Mouse (Mus musculus) ES-Bruce4 (cell line): ENCODE data around the gene Tnnt1. TPM values are rescaled to one million over a fixed set of nuclear protein-coding genes. Genes with fewer than 3 reads are reported as not detected.
A peak's percentile ranks its signal among the peaks of the same experiment; 100 is the strongest.
"Not testable (repeated sequence)": the region's sequence is repeated elsewhere in the genome, so short reads cannot be mapped to it uniquely, and the experiment has no call there.

ENCODE experiments used
- H3K27ac ChIP-seq: 2 replicates; pipeline ENCODE4 v1.5.1; 2012; ENCODE audit warnings: low read length, inconsistent platforms; ENCODE audit not compliant: insufficient read depth
- H3K27me3 ChIP-seq: 2 replicates; pipeline ENCODE4 v1.6.1; 2012; ENCODE audit warnings: mild to moderate bottlenecking, low read length, inconsistent platforms; ENCODE audit not compliant: control insufficient read depth, poor library complexity, insufficient read depth, severe bottlenecking
- H3K36me3 ChIP-seq: 2 replicates; pipeline ENCODE4 v1.6.1; 2012; ENCODE audit warnings: inconsistent platforms, mild to moderate bottlenecking, low read length, moderate library complexity; ENCODE audit not compliant: control insufficient read depth, poor library complexity, insufficient read depth, severe bottlenecking
- H3K4me1 ChIP-seq: one replicate; pipeline ENCODE4 v1.8.1; 2011; ENCODE audit warnings: low read length; ENCODE audit not compliant: control insufficient read depth, insufficient read depth
- H3K4me3 ChIP-seq: 2 replicates; pipeline ENCODE4 v1.5.1; 2011; ENCODE audit warnings: low read depth, mild to moderate bottlenecking, low read length
- H3K9ac ChIP-seq: 2 replicates; pipeline ENCODE4 v1.6.1; 2012; ENCODE audit warnings: low read depth, mild to moderate bottlenecking, inconsistent platforms; ENCODE audit not compliant: poor library complexity, severe bottlenecking
- H3K9me3 ChIP-seq: replicated peaks from 2 replicates; pipeline ENCODE4 v1.6.1; 2012; ENCODE audit warnings: mild to moderate bottlenecking, low read length, inconsistent platforms; ENCODE audit not compliant: control insufficient read depth, poor library complexity, insufficient read depth, severe bottlenecking
- CTCF ChIP-seq: IDR thresholded peaks from one replicate; pipeline ENCODE4 v1.8.1; 2011; ENCODE audit warnings: low read depth, low read length
- EP300 ChIP-seq: IDR thresholded peaks from 2 replicates; pipeline ENCODE4 v1.6.1; 2011; ENCODE audit warnings: low read depth, low read length; ENCODE audit not compliant: insufficient read depth
- POLR2A ChIP-seq: IDR thresholded peaks from one replicate; pipeline ENCODE4 v1.8.1; 2011; ENCODE audit warnings: low read length; ENCODE audit not compliant: insufficient read depth
- polyA plus RNA-seq: library from polyadenylated mRNA; stranded (reverse); fragments of >200 nt; gene quantifications from 2 replicates; pipeline ENCODE4 v1.2.4, GENCODE M21; 2011; ENCODE audit warnings: low read depth; ENCODE audit not compliant: missing spikeins, insufficient read depth, insufficient read length

Tnnt1 gene
- polyA plus RNA-seq, 1 experiment: 20.7 TPM

GRCm38 (mm10) chr7:4536369-4536768, 20.2 kb upstream of the Tnnt1 start:
- no peaks in the 10 kb centered on the region for H3K27me3 ChIP-seq
- no peak overlapping the region for H3K27ac ChIP-seq
- TF ChIP-seq EP300 (0 out of 2 replicates have a peak, but pooled peaks have one; percentile 12), POLR2A (no peak)
- no peaks in the 10 kb centered on the region for H3K9me3 ChIP-seq
- H3K9ac ChIP-seq: no peak overlapping the region
- H3K4me1 ChIP-seq: peaks cover 4% of the 10 kb centered on the region
- H3K36me3 ChIP-seq: no peaks in the 10 kb centered on the region
- H3K4me3 ChIP-seq: no peak overlapping the region

GRCm38 (mm10) chr7:4532005-4532729, 16.0 kb upstream of the Tnnt1 start, which contains the start of gene Dnaaf3:
Dnaaf3 (minus strand) TSS chr7:4532453.
- Histone ChIP-seq H3K4me3 (peak within 1 kb of the TSS; percentile 75), H3K9ac (0 out of 2 replicates have a peak within 1 kb of the TSS, but pooled peaks have one; percentile 10), H3K27me3 (no peaks in the 10 kb centered on the region), H3K4me1 (peaks cover 4% of the 10 kb centered on the region), H3K9me3 (no peaks in the 10 kb centered on the region), H3K36me3 (no peaks in the 10 kb centered on the region), H3K27ac (no peak within 1 kb of the TSS)
- TF ChIP-seq CTCF: no peak
- TF ChIP-seq EP300: no peak
- no peak for TF ChIP-seq POLR2A

GRCm38 (mm10) chr7:4530166-4530565, 14.0 kb upstream of the Tnnt1 start:
- not testable (repeated sequence) for H3K27me3 ChIP-seq, H3K9me3 ChIP-seq, H3K4me1 ChIP-seq, H3K36me3 ChIP-seq, H3K9ac ChIP-seq, H3K4me3 ChIP-seq, H3K27ac ChIP-seq

GRCm38 (mm10) chr7:4527302-4527689, 11.1 kb upstream of the Tnnt1 start:
- no peaks in the 10 kb centered on the region for H3K27me3 ChIP-seq
- TF ChIP-seq CTCF (no peak), EP300 (no peak), POLR2A (no peak)
- no peak overlapping the region for H3K27ac ChIP-seq
- no peaks in the 10 kb centered on the region for H3K9me3 ChIP-seq
- peak overlapping the region; percentile 56 for H3K4me3 ChIP-seq
- no peaks in the 10 kb centered on the region for H3K4me1 ChIP-seq
- H3K36me3 ChIP-seq: no peaks in the 10 kb centered on the region
- H3K9ac ChIP-seq: peak overlapping the region; percentile 61

GRCm38 (mm10) chr7:4526341-4527301, 10.4 kb upstream of the Tnnt1 start:
- Histone ChIP-seq H3K27me3 (no peaks in the 10 kb centered on the region), H3K27ac (peak overlapping the region; percentile 71), H3K4me1 (peaks cover 3% of the 10 kb centered on the region), H3K4me3 (peak overlapping the region; percentile 65), H3K9me3 (no peaks in the 10 kb centered on the region), H3K9ac (peak overlapping the region; percentile 61), H3K36me3 (no peaks in the 10 kb centered on the region)
- TF ChIP-seq POLR2A (peak; percentile 6), EP300 (0 out of 2 replicates have a peak, but pooled peaks have one; percentile 31), CTCF (peak; percentile 67)
